Mouse (Mus musculus) NIH3T3 (cell line): ENCODE measurements at regions not wholly inside any gene's neighbourhood (a gene's known extent, or its start where the extent isn't known, plus 50 kb on each side); places are given as distances from the start of the nearest gene placed in this dataset.

Source experiments
- DNase-seq: peaks from one replicate; pipeline ENCODE4 v3.0.0-alpha.2; 2012; ENCODE audit warnings: low read depth

GRCm38 (mm10) chrX:86490309-86490708 is 185.4 kb upstream of the Mageb4 start:
- DNase-seq, result peak; percentile 12
